Mouse (Mus musculus): ENCODE data around the gene Cypt3. TPM values are rescaled to one million over a fixed set of nuclear protein-coding genes. Genes with fewer than 3 reads are reported as not detected.

Cypt3 gene
- polyA plus RNA-seq (2012; rRNA removed), result 0.29 TPM in 1 of 2 replicates, not detected in the other

GRCm38 (mm10) chrX:153558293-153558692 is at the start of gene Cypt3:
Gene Cypt3, plus strand, starts transcription at chrX:153558593.
- DNase-seq (ENCODE audit: low read depth), result no peak

- no peak for DNase-seq (ENCODE audit: low read depth)
These were observed 42.9 kb upstream of the Cypt3 start for GRCm38 (mm10) chrX:153515491-153515890.

GRCm38 (mm10) chrX:153528399-153528798 is 30.0 kb upstream of the Cypt3 start:
- DNase-seq (ENCODE audit: low read depth), result no peak

- DNase-seq (ENCODE audit: low read depth), result no peak
These were observed 1.8 kb upstream of the Cypt3 start for GRCm38 (mm10) chrX:153556634-153557033.

GRCm38 (mm10) chrX:153564650-153565049 is 6.3 kb downstream of the Cypt3 start:
- DNase-seq (ENCODE audit: low read depth), result no peak

GRCm38 (mm10) chrX:153599583-153599982 is 41.2 kb downstream of the Cypt3 start:
- no peak for DNase-seq (ENCODE audit: low read depth)

Other genes with a start within 250 kb of the Cypt3 start
- 30.8 and 65.1 TPM in 2 replicates for gene Ubqln2, start 60.4 kb upstream of the Cypt3 start, polyA plus RNA-seq (2012; rRNA removed)
- gene Kctd12b, start 137.8 kb downstream of the Cypt3 start, polyA plus RNA-seq (2012; rRNA removed), result 5.1 and 7.5 TPM in 2 replicates
- gene Nbdy, start 165.0 kb downstream of the Cypt3 start, polyA plus RNA-seq (2012; rRNA removed), result 64.2 and 64.5 TPM in 2 replicates

Measured in gonadal fat pad, adult 2 months (tissue).